Comparison of ENCODE assay signal across 11 mouse cellular contexts in genomic region chrX:74836842-74837522, GRCm38 (mm10). TPM values are rescaled to one million over a fixed set of nuclear protein-coding genes. Genes with fewer than 3 reads are reported as not detected.
DNase-seq lines count a peak whose midpoint lies in the region; ATAC-seq and TF ChIP-seq lines count a peak whose summit lies in the region.
"Not testable (repeated sequence)": the region's sequence is repeated elsewhere in the genome, so short reads cannot be mapped to it uniquely, and the experiment has no call there.
"Had no signal": no experiment of that assay in that cellular context is flagged by ENCODE, and none has a peak within 500 bp of the region (broad histone marks: within the 10 kb centered on the region; RNA-seq: fewer than 3 reads in every experiment).

Gm5936 (plus strand) TSS chrX:74837196.

- H3K27ac ChIP-seq in forebrain, postnatal 0 days (ENCODE audit: low read depth, low read length); lung, postnatal 0 days (ENCODE audit: low read length); midbrain, postnatal 0 days (ENCODE audit: low read depth, low read length): not testable (repeated sequence)

- ATAC-seq in forebrain, postnatal 0 days = peak; percentile 89
- peak; percentile 68 to 81 for ATAC-seq in hematopoietic stem cell, adult 5-6 weeks (replicated peaks in 1 of 2; ENCODE audit: insufficient read depth in 1 of 2, low FRiP score in 2 of 2, low TSS enrichment in 1 of 2, low read depth in 1 of 2, poor library complexity in 2 of 2, severe bottlenecking in 2 of 2)
- ATAC-seq in lung, postnatal 0 days = peak; percentile 89
- peak; percentile 91 for ATAC-seq in midbrain, postnatal 0 days (ENCODE audit: low FRiP score)

- TF ChIP-seq CTCF in forebrain, postnatal 0 days (IDR thresholded peaks at IDR 0.05; ENCODE audit: low read depth); lung, postnatal 0 days (IDR thresholded peaks at IDR 0.05); midbrain, postnatal 0 days (IDR thresholded peaks at IDR 0.05): not testable (repeated sequence)

- not testable (repeated sequence) for H3K9me3 ChIP-seq in forebrain, postnatal 0 days (ENCODE audit: low read length); lung, postnatal 0 days (ENCODE audit: low read length); midbrain, postnatal 0 days (ENCODE audit: low read length)

- not testable (repeated sequence) for H3K9ac ChIP-seq in forebrain, postnatal 0 days; lung, postnatal 0 days (replicated peaks; ENCODE audit: low read depth); midbrain, postnatal 0 days (replicated peaks; ENCODE audit: low read length, poor library complexity, severe bottlenecking)

- not testable (repeated sequence) for H3K4me3 ChIP-seq in forebrain, postnatal 0 days (ENCODE audit: low read depth, low read length); lung, postnatal 0 days (ENCODE audit: low read depth, low read length); midbrain, postnatal 0 days (ENCODE audit: low read depth, low read length)

- not testable (repeated sequence) for H3K27me3 ChIP-seq in forebrain, postnatal 0 days (ENCODE audit: insufficient read depth, low read length); lung, postnatal 0 days (replicated peaks; ENCODE audit: insufficient read depth, low read length); midbrain, postnatal 0 days (ENCODE audit: insufficient read depth, low read length)

- WGBS in forebrain, postnatal 0 days = 57% methylated on average over 1 of the region's 5 CpGs
- WGBS in lung, postnatal 0 days = 28% methylated on average over 2 of the region's 5 CpGs
- WGBS in midbrain, postnatal 0 days = 50% methylated on average over 2 of the region's 5 CpGs

- H3K36me3 ChIP-seq in forebrain, postnatal 0 days (ENCODE audit: insufficient read depth); lung, postnatal 0 days (ENCODE audit: insufficient read depth, low read length); midbrain, postnatal 0 days (ENCODE audit: insufficient read depth, low read length): not testable (repeated sequence)

- TF ChIP-seq EP300 in lung, postnatal 0 days (IDR thresholded peaks at IDR 0.05) = not testable (repeated sequence)

- peak; percentile 71 for DNase-seq in brain, adult 2 months (ENCODE audit: low read depth, low spot score)
- DNase-seq in forebrain, postnatal 0 days = peak; percentile 25
- DNase-seq in kidney, adult 9 months = peak; percentile 29
- peak; percentile 25 for DNase-seq in left cerebral cortex, adult 11 months (ENCODE audit: low spot score)
- not testable (repeated sequence) for DNase-seq in lung, postnatal 0 days (ENCODE audit: low spot score)
- DNase-seq in midbrain, postnatal 0 days (ENCODE audit: low spot score) = peak; percentile 48
- peak; percentile 24 for DNase-seq in yolk sac, embryonic 10.5 days (ENCODE audit: low spot score)

- not testable (repeated sequence) for H3K4me1 ChIP-seq in forebrain, postnatal 0 days (ENCODE audit: insufficient read depth); lung, postnatal 0 days (ENCODE audit: insufficient read depth, low read depth, low read length); midbrain, postnatal 0 days (ENCODE audit: insufficient read depth, low read length)

- H3K4me2 ChIP-seq in forebrain, postnatal 0 days (ENCODE audit: low read depth); lung, postnatal 0 days (replicated peaks; ENCODE audit: low read depth, low read length); midbrain, postnatal 0 days (ENCODE audit: low read depth, low read length, poor library complexity, severe bottlenecking): not testable (repeated sequence)

RNA-seq across cellular contexts. Expression of gene Gm5936, which starts in this region (rescaled TPM):
- total RNA-seq in forebrain, postnatal 0 days (2014; rRNA removed) = 0.05 TPM in 1 of 2 replicates, not detected in the other
- polyA plus RNA-seq in forebrain, postnatal 0 days (2015; fragmentation: Nextera tagmentation; extraction: Ambion mirVana) = not detected in 2 replicates
- not detected in 2 replicates for total RNA-seq in hematopoietic stem cell, adult 5-6 weeks (2017)
- polyA plus RNA-seq in lung, postnatal 0 days (2015; fragmentation: Nextera tagmentation; extraction: Ambion mirVana) = 0.12 TPM in 1 of 2 replicates, not detected in the other
- 0.38 TPM in 1 of 2 replicates, not detected in the other for total RNA-seq in midbrain, postnatal 0 days (2014; rRNA removed)
- 0.17 and 0.40 TPM in 2 replicates for polyA plus RNA-seq in midbrain, postnatal 0 days (2015; fragmentation: Nextera tagmentation; extraction: Ambion mirVana)
- polyA plus RNA-seq: embryonic facial prominence, embryonic 12.5 days; macrophage; thymus, postnatal 0 days had no signal

Comparison
In these comparisons a context has a peak if more than half of its experiments do, and no peak if none do; other contexts are left out.
1. Peak in DNase-seq and ATAC-seq in forebrain, postnatal 0 days; RNA of the gene not detected or under 1 TPM.
2. Peak in ATAC-seq in hematopoietic stem cell, adult 5-6 weeks; RNA of the gene not detected or under 1 TPM.
3. Peak in ATAC-seq in lung, postnatal 0 days; RNA of the gene not detected or under 1 TPM.
4. Peak in DNase-seq and ATAC-seq in midbrain, postnatal 0 days; RNA of the gene not detected or under 1 TPM.